Mouse (Mus musculus) T-cell, adult 66 days (primary cell): ENCODE data around the gene Hint1. TPM values are rescaled to one million over a fixed set of nuclear protein-coding genes. Genes with fewer than 3 reads are reported as not detected.

Source experiments
- total RNA-seq, 2 experiments: library from RNA; stranded (reverse); gene quantifications; 3 replicates in 1 of 2; 4 replicates in 1 of 2; pipeline ENCODE4 v1.2.4; 2023

Gene Hint1
- 100 to 1,000 TPM; 115 to 148 TPM for total RNA-seq

GRCm38 (mm10) chr11:54866119-54867048, at the start of gene Hint1:
Gene Hint1 (plus strand): TSS chr11:54866383.

GRCm38 (mm10) chr11:54860256-54861038, 5.7 kb upstream of the Hint1 start, which contains the start of gene Lyrm7:
Gene Lyrm7 (minus strand): TSS chr11:54860916.

GRCm38 (mm10) chr11:54902333-54903323, 36.4 kb downstream of the Hint1 start, which contains the start of gene Gpx3:
Gene Gpx3 (plus strand): TSS chr11:54902453.

Other genes with a start within 250 kb of the Hint1 start
- 100 to 1,000 TPM; 149 to 156 TPM for gene Cdc42se2, start 78.7 kb upstream of the Hint1 start, total RNA-seq
- 10 to 100 TPM in 1 of 2 experiments, 1 to 10 TPM in 1; 8.2 to 13.1 TPM for gene Lyrm7, start 5.5 kb upstream of the Hint1 start, total RNA-seq
- not detected for gene Gpx3, start 36.1 kb downstream of the Hint1 start, total RNA-seq
- 100 to 1,000 TPM; 169 to 173 TPM for gene Tnip1, start 96.5 kb downstream of the Hint1 start, total RNA-seq
- gene Anxa6, start 167.1 kb downstream of the Hint1 start, total RNA-seq: 100 to 1,000 TPM; 448 to 457 TPM
- 10 to 100 TPM; 38.7 to 41.7 TPM for gene Ccdc69, start 211.7 kb downstream of the Hint1 start, total RNA-seq
- 10 to 100 TPM; 65.3 to 72.2 TPM for gene Gm2a, start 231.7 kb downstream of the Hint1 start, total RNA-seq